Mouse (Mus musculus): ENCODE measurements around the gene Dusp16. TPM values are rescaled to one million over a fixed set of nuclear protein-coding genes. Genes with fewer than 3 reads are reported as not detected.

Gene Dusp16
- polyA plus RNA-seq, 1 experiment from 2014 or later, result 13.9 TPM

- Histone ChIP-seq H3K4me2 (replicated peaks) (no peak overlapping the region), H3K36me3 (peaks cover 7% of the 10 kb centered on the region; the same call in 1 of the 2 replicates), H3K9me3 (no peaks in the 10 kb centered on the region), H3K4me1 (replicated peaks) (no peaks in the 10 kb centered on the region), H3K27me3 (replicated peaks) (no peaks in the 10 kb centered on the region), H3K9ac (no peak overlapping the region), H3K27ac (no peak overlapping the region), H3K4me3 (replicated peaks) (no peak overlapping the region)
- 86% methylated on average over 4 of the region's 4 CpGs for WGBS
- peak; percentile 57 for ATAC-seq
Measured at GRCm38 (mm10) chr6:134753412-134753811, 39.0 kb downstream of the Dusp16 start.

- WGBS, result 80% methylated on average over 5 of the region's 5 CpGs
- H3K9me3 ChIP-seq, result no peaks in the 10 kb centered on the region
- no peak for ATAC-seq
- no peak overlapping the region for H3K27ac ChIP-seq
- no peaks in the 10 kb centered on the region for H3K4me1 ChIP-seq (replicated peaks)
- no peak overlapping the region for H3K4me2 ChIP-seq (replicated peaks)
- H3K36me3 ChIP-seq, result peaks cover 7% of the 10 kb centered on the region; the same call in 1 of the 2 replicates
- H3K4me3 ChIP-seq (replicated peaks), result no peak overlapping the region
- H3K9ac ChIP-seq, result no peak overlapping the region
- H3K27me3 ChIP-seq (replicated peaks), result no peaks in the 10 kb centered on the region
Measured at GRCm38 (mm10) chr6:134751883-134752647, 40.4 kb downstream of the Dusp16 start.

- H3K4me3 ChIP-seq (replicated peaks), result no peak overlapping the region
- H3K27me3 ChIP-seq (replicated peaks), result no peaks in the 10 kb centered on the region
- no peaks in the 10 kb centered on the region for H3K4me1 ChIP-seq (replicated peaks)
- no peak overlapping the region for H3K9ac ChIP-seq
- H3K27ac ChIP-seq, result no peak overlapping the region
- peak; percentile 91 for ATAC-seq
- no peak overlapping the region for H3K4me2 ChIP-seq (replicated peaks)
- peaks cover 7% of the 10 kb centered on the region; the same call in 1 of the 2 replicates for H3K36me3 ChIP-seq
- 72% methylated on average over 4 of the region's 4 CpGs for WGBS
- H3K9me3 ChIP-seq, result no peaks in the 10 kb centered on the region
Measured at GRCm38 (mm10) chr6:134751087-134751486, 41.3 kb downstream of the Dusp16 start.

- no peak overlapping the region for H3K4me3 ChIP-seq (replicated peaks)
- ATAC-seq, result no peak
- H3K9me3 ChIP-seq, result no peaks in the 10 kb centered on the region
- H3K4me2 ChIP-seq (replicated peaks), result no peak overlapping the region
- no peak overlapping the region for H3K27ac ChIP-seq
- H3K27me3 ChIP-seq (replicated peaks), result no peaks in the 10 kb centered on the region
- 88% methylated on average over 3 of the region's 3 CpGs for WGBS
- no peak overlapping the region for H3K9ac ChIP-seq
- H3K4me1 ChIP-seq (replicated peaks), result no peaks in the 10 kb centered on the region
- no peaks in the 10 kb centered on the region for H3K36me3 ChIP-seq
Measured at GRCm38 (mm10) chr6:134748126-134748525, 44.3 kb downstream of the Dusp16 start.

GRCm38 (mm10) chr6:134745876-134746275 is 46.5 kb downstream of the Dusp16 start:
- 94% methylated on average over 7 of the region's 7 CpGs for WGBS
- H3K4me1 ChIP-seq (replicated peaks), result no peaks in the 10 kb centered on the region
- no peak for ATAC-seq

GRCm38 (mm10) chr6:134743568-134743967 is 48.9 kb downstream of the Dusp16 start:
- Histone ChIP-seq H3K27ac (no peak overlapping the region), H3K4me3 (replicated peaks) (no peak overlapping the region), H3K4me2 (replicated peaks) (no peak overlapping the region), H3K36me3 (no peaks in the 10 kb centered on the region; the same call in 1 of the 2 replicates), H3K4me1 (replicated peaks) (no peaks in the 10 kb centered on the region), H3K9me3 (no peaks in the 10 kb centered on the region), H3K27me3 (replicated peaks) (no peaks in the 10 kb centered on the region), H3K9ac (no peak overlapping the region)
- no peak for ATAC-seq

More at GRCm38 (mm10) chr6:134745876-134746275, 46.5 kb downstream of the Dusp16 start:
- Histone ChIP-seq H3K9me3 (no peaks in the 10 kb centered on the region), H3K4me3 (replicated peaks) (no peak overlapping the region), H3K9ac (no peak overlapping the region), H3K27me3 (replicated peaks) (no peaks in the 10 kb centered on the region), H3K27ac (no peak overlapping the region), H3K36me3 (no peaks in the 10 kb centered on the region), H3K4me2 (replicated peaks) (no peak overlapping the region)

GRCm38 (mm10) chr6:134736853-134737252 is 55.6 kb downstream of the Dusp16 start:
- no peaks in the 10 kb centered on the region; the same call in none of the 2 replicates for H3K36me3 ChIP-seq
- no peak overlapping the region for H3K4me3 ChIP-seq (replicated peaks)
- ATAC-seq, result no peak
- no peak overlapping the region for H3K4me2 ChIP-seq (replicated peaks)
- WGBS, result 83% methylated on average over 3 of the region's 3 CpGs
- no peak overlapping the region for H3K9ac ChIP-seq
- no peak overlapping the region for H3K27ac ChIP-seq
- no peaks in the 10 kb centered on the region for H3K4me1 ChIP-seq (replicated peaks)
- no peaks in the 10 kb centered on the region for H3K27me3 ChIP-seq (replicated peaks)
- H3K9me3 ChIP-seq, result no peaks in the 10 kb centered on the region

GRCm38 (mm10) chr6:134733800-134734221 is 58.6 kb downstream of the Dusp16 start:
- Histone ChIP-seq H3K9ac (no peak overlapping the region), H3K36me3 (no peaks in the 10 kb centered on the region; the same call in none of the 2 replicates), H3K27ac (no peak overlapping the region), H3K4me2 (replicated peaks) (no peak overlapping the region), H3K9me3 (no peaks in the 10 kb centered on the region), H3K27me3 (replicated peaks) (no peaks in the 10 kb centered on the region), H3K4me1 (replicated peaks) (0 out of 2 replicates have a peak, but pooled peaks cover 3% of the 10 kb centered on the region), H3K4me3 (replicated peaks) (no peak overlapping the region)
- no peak for ATAC-seq
- 42% methylated on average over 5 of the region's 5 CpGs for WGBS

GRCm38 (mm10) chr6:134732813-134733212 is 59.6 kb downstream of the Dusp16 start:
- Histone ChIP-seq H3K27ac (no peak overlapping the region), H3K9ac (no peak overlapping the region), H3K4me3 (replicated peaks) (no peak overlapping the region), H3K36me3 (no peaks in the 10 kb centered on the region; the same call in 1 of the 2 replicates), H3K9me3 (no peaks in the 10 kb centered on the region), H3K27me3 (replicated peaks) (no peaks in the 10 kb centered on the region), H3K4me1 (replicated peaks) (0 out of 2 replicates have a peak, but pooled peaks cover 3% of the 10 kb centered on the region), H3K4me2 (replicated peaks) (no peak overlapping the region)
- 86% methylated on average over 8 of the region's 8 CpGs for WGBS
- ATAC-seq, result no peak

GRCm38 (mm10) chr6:134730978-134731377 is 61.4 kb downstream of the Dusp16 start:
- H3K4me1 ChIP-seq (replicated peaks), result 0 out of 2 replicates have a peak, but pooled peaks cover 3% of the 10 kb centered on the region
- no peaks in the 10 kb centered on the region for H3K36me3 ChIP-seq
- peak overlapping the region; percentile 60; the same call in 1 of the 2 replicates for H3K27ac ChIP-seq
- no peaks in the 10 kb centered on the region for H3K27me3 ChIP-seq (replicated peaks)
- 61% methylated on average over 3 of the region's 3 CpGs for WGBS
- H3K9me3 ChIP-seq, result no peaks in the 10 kb centered on the region
- H3K9ac ChIP-seq, result no peak overlapping the region
- no peak overlapping the region for H3K4me3 ChIP-seq (replicated peaks)
- ATAC-seq, result peak; percentile 92
- peak overlapping the region; percentile 19; the same call in 1 of the 2 replicates for H3K4me2 ChIP-seq (replicated peaks)

- Histone ChIP-seq H3K27me3 (replicated peaks) (no peaks in the 10 kb centered on the region), H3K4me2 (replicated peaks) (no peak overlapping the region), H3K4me1 (replicated peaks) (peaks cover 7% of the 10 kb centered on the region; the same call in 1 of the 2 replicates), H3K9ac (no peak overlapping the region), H3K27ac (no peak overlapping the region), H3K36me3 (no peaks in the 10 kb centered on the region), H3K9me3 (no peaks in the 10 kb centered on the region), H3K4me3 (replicated peaks) (no peak overlapping the region)
- ATAC-seq, result no peak
Measured at GRCm38 (mm10) chr6:134725406-134725805, 67.0 kb downstream of the Dusp16 start.

- WGBS, result 61% methylated on average over 9 of the region's 9 CpGs
- no peaks in the 10 kb centered on the region for H3K9me3 ChIP-seq
- H3K4me1 ChIP-seq (replicated peaks), result peaks cover 7% of the 10 kb centered on the region; the same call in 1 of the 2 replicates
- no peaks in the 10 kb centered on the region for H3K36me3 ChIP-seq
- H3K27me3 ChIP-seq (replicated peaks), result no peaks in the 10 kb centered on the region
- H3K9ac ChIP-seq, result no peak overlapping the region
- peak; percentile 90 for ATAC-seq
- H3K4me2 ChIP-seq (replicated peaks), result peak overlapping the region; percentile 37; the same call in 1 of the 2 replicates
- peak overlapping the region; percentile 80 for H3K27ac ChIP-seq
- no peak overlapping the region for H3K4me3 ChIP-seq (replicated peaks)
Measured at GRCm38 (mm10) chr6:134723833-134724553, 68.4 kb downstream of the Dusp16 start.
